Mouse (Mus musculus) frontal cortex, adult 2 months (tissue): ENCODE results near the gene Gpr165. TPM values are rescaled to one million over a fixed set of nuclear protein-coding genes. Genes with fewer than 3 reads are reported as not detected.

Experiments
- DNase-seq, 2 experiments: peaks; one replicate each; pipeline ENCODE4 v3.0.0; 2022; ENCODE audit warnings: low spot score in 1 of 2; ENCODE audit errors: extremely low spot score in 1 of 2
- polyA plus RNA-seq: library from polyadenylated mRNA; depleted of rRNA; stranded (reverse); fragments of >200 nt; gene quantifications from 2 replicates; pipeline ENCODE4 v1.2.3, GENCODE M21; 2012; rRNA removed

Gpr165 gene
- polyA plus RNA-seq: 4.6 and 4.7 TPM in 2 replicates

- peak; percentile 34 to 76 for DNase-seq
These were observed at the start of gene Gpr165 for GRCm38 (mm10) chrX:96712907-96713774. Gene Gpr165, plus strand, starts transcription at chrX:96713441.

DNA sequence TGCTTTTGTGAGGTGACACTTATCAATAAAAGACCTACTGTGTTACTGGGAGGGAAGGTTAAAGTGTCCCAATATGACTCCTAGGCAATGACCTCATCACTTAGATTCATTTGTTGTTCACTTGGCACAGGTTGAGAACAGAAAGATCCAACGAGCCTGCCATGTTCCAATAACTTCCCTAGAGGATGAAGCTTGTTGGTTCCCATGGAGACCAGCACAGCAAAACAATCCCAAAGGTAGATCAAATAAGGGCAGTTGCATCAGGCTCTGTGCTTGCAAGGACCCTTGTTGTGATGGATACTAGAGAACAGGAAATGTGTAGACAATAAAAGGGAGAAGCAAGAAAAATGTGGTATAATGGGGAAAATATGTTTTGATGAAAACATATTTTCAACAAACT lies 38.4 kb upstream of the Gpr165 start:
- no peak for DNase-seq
